Mouse (Mus musculus) cortical plate, adult 2 months (tissue): ENCODE data around the gene Id2. TPM values are rescaled to one million over a fixed set of nuclear protein-coding genes. Genes with fewer than 3 reads are reported as not detected.

Experiments
- H3K27ac ChIP-seq: fragments of 200-500 bp; 2 replicates; pipeline ENCODE4 v1.5.1; 2012; ENCODE audit warnings: low read length, control low read depth, inconsistent platforms; ENCODE audit not compliant: insufficient read depth
- H3K4me1 ChIP-seq: fragments of 200-500 bp; 2 replicates; pipeline ENCODE4 v1.6.1; 2011; ENCODE audit warnings: low read length; ENCODE audit not compliant: control insufficient read depth, insufficient read depth
- H3K4me3 ChIP-seq: fragments of 200-500 bp; 2 replicates; pipeline ENCODE4 v1.5.1; 2011; ENCODE audit warnings: mild to moderate bottlenecking, low read length, control low read depth; ENCODE audit not compliant: insufficient read depth
- CTCF ChIP-seq: fragments of 200-500 bp; IDR thresholded peaks from 2 replicates; pipeline ENCODE4 v1.5.1; 2011; ENCODE audit warnings: mild to moderate bottlenecking, control low read depth, low read length; ENCODE audit not compliant: insufficient read depth; ENCODE audit errors: extremely low read depth
- POLR2A ChIP-seq: fragments of 200-500 bp; IDR thresholded peaks from 2 replicates; pipeline ENCODE4 v1.6.1; 2011; ENCODE audit warnings: mild to moderate bottlenecking, low read length, control low read depth; ENCODE audit not compliant: insufficient read depth; ENCODE audit errors: extremely low read depth
- polyA plus RNA-seq: library from polyadenylated mRNA; depleted of rRNA; stranded (reverse); fragments of >200 nt; gene quantifications from 2 replicates; pipeline ENCODE4 v1.2.3, GENCODE M21; 2012

Gene Id2
- polyA plus RNA-seq, 1 experiment = 219 TPM

- Histone ChIP-seq H3K27ac (no peak overlapping the region), H3K4me1 (no peaks in the 10 kb centered on the region), H3K4me3 (no peak overlapping the region)
- TF ChIP-seq POLR2A (no peak), CTCF (no peak)
These were observed 28.4 kb upstream of the Id2 start for GRCm38 (mm10) chr12:25125239-25125776.

- Histone ChIP-seq H3K27ac (no peak overlapping the region), H3K4me1 (no peaks in the 10 kb centered on the region), H3K4me3 (no peak overlapping the region)
- no peak for TF ChIP-seq CTCF
- TF ChIP-seq POLR2A = no peak
These were observed 27.7 kb upstream of the Id2 start for GRCm38 (mm10) chr12:25124431-25125238.

GRCm38 (mm10) chr12:25120753-25121152 is 23.8 kb upstream of the Id2 start:
- Histone ChIP-seq H3K27ac (no peak overlapping the region), H3K4me3 (no peak overlapping the region), H3K4me1 (no peaks in the 10 kb centered on the region)
- TF ChIP-seq POLR2A (no peak), CTCF (no peak)

GRCm38 (mm10) chr12:25119278-25119677 is 22.3 kb upstream of the Id2 start:
- no peak for TF ChIP-seq POLR2A
- TF ChIP-seq CTCF = no peak
- no peak overlapping the region for H3K4me3 ChIP-seq
- H3K27ac ChIP-seq = no peak overlapping the region
- H3K4me1 ChIP-seq = no peaks in the 10 kb centered on the region

- H3K4me3 ChIP-seq = no peak overlapping the region
- TF ChIP-seq POLR2A = no peak
- no peak for TF ChIP-seq CTCF
- H3K4me1 ChIP-seq = no peaks in the 10 kb centered on the region
- H3K27ac ChIP-seq = no peak overlapping the region
These were observed 21.0 kb upstream of the Id2 start for GRCm38 (mm10) chr12:25117856-25118511.

GRCm38 (mm10) chr12:25116126-25116525 is 19.2 kb upstream of the Id2 start:
- H3K4me1 ChIP-seq = no peaks in the 10 kb centered on the region
- TF ChIP-seq POLR2A (no peak), CTCF (no peak)
- H3K27ac ChIP-seq = no peak overlapping the region

GRCm38 (mm10) chr12:25114426-25114825 is 17.5 kb upstream of the Id2 start:
- Histone ChIP-seq H3K4me1 (no peaks in the 10 kb centered on the region), H3K27ac (no peak overlapping the region), H3K4me3 (no peak overlapping the region)
- TF ChIP-seq CTCF (no peak), POLR2A (no peak)

More at GRCm38 (mm10) chr12:25116126-25116525, 19.2 kb upstream of the Id2 start:
- no peak overlapping the region for H3K4me3 ChIP-seq

- no peak overlapping the region for H3K4me3 ChIP-seq
- TF ChIP-seq CTCF (no peak), POLR2A (no peak)
- no peak overlapping the region for H3K27ac ChIP-seq
- no peaks in the 10 kb centered on the region for H3K4me1 ChIP-seq
These were observed 16.4 kb upstream of the Id2 start for GRCm38 (mm10) chr12:25113357-25113756.

GRCm38 (mm10) chr12:25112806-25113205 is 15.9 kb upstream of the Id2 start:
- Histone ChIP-seq H3K27ac (no peak overlapping the region), H3K4me1 (no peaks in the 10 kb centered on the region), H3K4me3 (no peak overlapping the region)
- no peak for TF ChIP-seq CTCF
- TF ChIP-seq POLR2A = no peak

- no peak overlapping the region for H3K4me3 ChIP-seq
- H3K4me1 ChIP-seq = no peaks in the 10 kb centered on the region
- no peak for TF ChIP-seq CTCF
- no peak for TF ChIP-seq POLR2A
- no peak overlapping the region for H3K27ac ChIP-seq
These were observed 13.7 kb upstream of the Id2 start for GRCm38 (mm10) chr12:25110682-25111078.
